Mouse (Mus musculus): ENCODE results near the gene Gm15737.

- TF ChIP-seq CTCF (IDR thresholded peaks at IDR 0.05; ENCODE audit: low read depth) (no peak), EP300 (IDR thresholded peaks at IDR 0.05; ENCODE audit: low read depth) (no peak)
Measured at GRCm38 (mm10) chr6:92842000-92842399, 27.2 kb upstream of the Gm15737 start.

Data from liver, embryonic 14.5 days (tissue).